Mouse (Mus musculus) left cerebral cortex, postnatal 10 days (tissue): Measurements from ENCODE around the gene Zdhhc6. TPM values are rescaled to one million over a fixed set of nuclear protein-coding genes. Genes with fewer than 3 reads are reported as not detected.

Source experiments
- DNase-seq, 2 experiments: peaks; one replicate each; pipeline ENCODE4 v3.0.0; 2021 to 2022; ENCODE audit warnings: low spot score in 2 of 2, mixed read lengths in 1 of 2; ENCODE audit errors: extremely low spot score in 1 of 2
- intact Hi-C: fragments of 180-260 bp; cut with DNase I; formaldehyde crosslinking; loops from one replicate; pipeline ENCODE4 v1.15.1; 2025
- total RNA-seq, 2 experiments: library from RNA; stranded (reverse); gene quantifications; 2 replicates each; pipeline ENCODE4 v1.2.3; 2021

Gene Zdhhc6
- total RNA-seq, 2 experiments from 2014 or later: 25.6 to 26.8 TPM

DNA sequence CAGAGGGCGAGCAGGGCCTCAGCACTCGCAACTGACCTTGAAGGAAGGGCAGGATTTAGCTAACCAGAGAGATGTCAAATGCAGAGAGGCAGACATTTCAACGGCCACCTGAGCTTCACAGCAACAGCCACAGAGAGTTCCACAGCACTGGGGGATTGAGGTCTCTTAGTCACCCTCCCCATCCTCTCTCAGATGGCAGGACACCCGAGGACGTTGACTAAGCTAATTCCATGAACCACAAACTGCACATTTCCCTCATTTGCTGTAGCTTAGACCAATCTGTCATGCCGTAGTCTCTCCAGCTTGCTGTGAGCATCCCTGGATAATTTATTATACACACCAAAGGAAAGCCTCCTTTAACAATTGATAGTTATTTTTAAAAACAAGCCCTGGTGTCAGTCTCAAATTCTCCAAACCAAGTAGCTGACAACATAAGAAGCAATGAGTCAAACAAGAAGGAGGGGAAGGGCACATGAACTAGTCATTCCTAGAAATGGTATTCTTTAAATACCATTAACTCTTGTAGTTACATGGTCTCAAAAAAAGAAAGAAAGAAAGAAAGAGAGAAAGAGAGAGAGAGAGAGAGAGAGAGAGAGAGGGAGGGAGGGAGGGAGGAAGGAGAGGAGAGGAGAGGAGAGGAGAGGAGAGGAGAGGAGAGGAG lies 75.9 kb downstream of the Zdhhc6 start:
- no peak for DNase-seq
- intact Hi-C loops: no loop called here

DNA sequence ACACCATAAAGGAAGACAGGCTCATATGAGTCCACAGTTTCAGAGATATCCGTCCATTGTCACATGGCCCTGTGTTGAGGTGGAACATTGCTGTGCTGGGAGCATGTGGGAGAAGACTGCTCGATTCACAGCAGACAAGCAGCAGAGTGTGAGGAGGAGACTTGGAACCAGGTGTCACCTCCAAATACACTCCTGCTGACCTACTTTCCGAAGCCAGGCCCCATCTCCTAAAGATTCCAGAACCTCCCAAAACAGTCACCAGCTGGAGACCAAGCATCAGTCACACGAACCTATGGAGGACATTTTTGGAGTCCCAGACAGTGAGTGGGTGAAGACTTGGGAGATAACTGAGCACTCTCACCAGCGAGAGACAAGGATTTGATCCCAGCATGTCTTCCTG lies 79.3 kb downstream of the Zdhhc6 start:
- DNase-seq: no peak
- intact Hi-C loops: no loop called here

DNA sequence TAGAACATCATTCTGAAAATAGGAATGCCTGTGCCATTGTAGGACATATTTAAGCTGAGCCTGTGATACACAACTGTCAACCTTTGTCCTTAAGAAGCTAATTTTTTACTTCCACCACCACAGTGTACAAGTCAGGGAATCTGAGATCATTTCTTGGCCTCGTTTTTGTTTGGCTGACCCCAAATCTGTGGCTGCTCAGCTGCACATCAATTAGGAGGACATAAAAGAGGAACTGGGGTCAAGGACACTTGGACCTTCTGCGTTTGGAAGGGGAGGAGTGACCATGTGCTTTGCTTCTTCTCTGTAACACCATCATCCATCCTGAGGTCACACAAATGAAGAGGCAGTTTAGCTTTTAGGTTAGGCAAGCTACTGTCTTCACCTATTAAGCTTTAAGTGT lies 79.8 kb downstream of the Zdhhc6 start:
- intact Hi-C loops: no loop called here
- no peak for DNase-seq

DNA sequence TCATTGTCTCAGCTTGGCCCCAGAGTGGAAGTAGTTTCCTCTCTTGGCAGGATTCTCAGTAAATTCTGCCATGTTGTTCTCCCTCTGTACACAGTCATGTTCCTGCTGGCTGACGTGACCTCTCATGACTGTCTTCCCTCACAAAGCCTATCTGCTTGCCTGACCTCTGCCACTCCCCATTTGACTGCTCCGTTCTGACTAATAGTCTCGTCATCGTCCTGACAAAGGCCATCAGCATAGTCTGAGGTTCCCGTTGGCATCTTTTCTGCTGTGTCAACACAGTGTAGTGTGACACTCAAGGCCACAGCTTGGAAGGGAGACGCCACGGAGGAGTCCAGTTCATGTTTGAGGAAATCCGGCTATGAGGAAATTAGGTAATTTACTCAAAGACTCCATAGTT lies 83.7 kb downstream of the Zdhhc6 start:
- intact Hi-C loops: no loop called here
- no peak for DNase-seq

DNA sequence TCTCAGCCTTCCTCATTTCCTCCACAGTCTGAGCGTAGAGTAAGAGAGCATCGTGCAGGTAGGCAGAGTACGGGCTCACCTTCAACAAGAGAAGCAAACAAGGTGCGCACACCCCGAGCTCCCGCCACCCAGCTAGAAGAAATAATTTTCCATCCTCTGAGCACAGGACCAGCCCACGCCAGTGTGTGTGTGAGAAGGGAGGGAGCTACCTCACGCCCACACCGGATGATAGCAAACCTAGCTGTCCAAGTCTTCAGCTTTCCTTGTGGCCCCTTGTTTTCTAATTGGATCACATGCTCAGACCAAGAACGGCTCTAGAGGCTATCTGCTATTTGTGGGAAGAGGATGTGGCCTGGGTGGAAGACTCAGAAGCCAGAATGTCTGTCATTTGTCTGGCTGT lies 84.8 kb downstream of the Zdhhc6 start:
- DNase-seq: no peak
- intact Hi-C loops: no loop called here

DNA sequence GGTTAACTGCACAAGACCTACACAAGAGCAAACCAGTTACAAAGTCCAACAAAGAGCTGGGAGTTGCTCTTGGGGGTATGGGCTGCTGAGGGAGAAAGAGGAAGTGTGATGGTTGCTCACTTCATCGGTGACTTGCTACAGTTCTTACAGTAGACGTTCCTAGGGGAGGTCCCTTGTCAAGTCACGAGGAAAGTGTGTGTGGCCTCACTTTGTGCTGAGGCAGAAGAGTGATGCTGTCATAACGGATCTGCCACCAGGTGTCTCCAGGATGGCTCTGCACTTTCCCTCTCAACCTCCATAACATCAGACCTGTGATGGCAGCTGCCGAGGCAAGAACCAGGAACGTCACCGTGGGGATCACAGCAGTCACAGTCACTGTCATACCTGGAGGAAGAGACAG lies 88.7 kb downstream of the Zdhhc6 start:
- DNase-seq: no peak
- intact Hi-C loops: no loop called here

DNA sequence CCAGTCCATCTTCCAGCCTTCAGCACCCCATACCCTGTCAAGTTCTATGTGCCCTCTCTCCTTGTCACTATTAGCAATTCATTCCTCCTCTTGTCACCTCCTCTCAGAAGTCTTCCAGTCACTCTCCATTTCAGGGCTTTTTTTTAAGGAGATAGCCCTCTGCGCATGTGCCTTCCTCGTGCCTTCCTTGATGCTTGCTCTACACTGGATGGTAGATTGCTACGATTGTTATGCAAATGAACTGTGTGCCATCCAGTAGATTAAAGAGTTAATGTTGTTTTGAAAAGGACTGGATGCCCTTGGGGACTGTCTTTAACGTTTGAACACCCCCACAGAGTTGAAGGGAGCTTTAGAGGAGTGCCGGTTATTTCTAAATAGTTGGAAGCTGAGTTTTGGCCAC lies 89.2 kb downstream of the Zdhhc6 start:
- intact Hi-C loops: no loop called here
- no peak for DNase-seq

DNA sequence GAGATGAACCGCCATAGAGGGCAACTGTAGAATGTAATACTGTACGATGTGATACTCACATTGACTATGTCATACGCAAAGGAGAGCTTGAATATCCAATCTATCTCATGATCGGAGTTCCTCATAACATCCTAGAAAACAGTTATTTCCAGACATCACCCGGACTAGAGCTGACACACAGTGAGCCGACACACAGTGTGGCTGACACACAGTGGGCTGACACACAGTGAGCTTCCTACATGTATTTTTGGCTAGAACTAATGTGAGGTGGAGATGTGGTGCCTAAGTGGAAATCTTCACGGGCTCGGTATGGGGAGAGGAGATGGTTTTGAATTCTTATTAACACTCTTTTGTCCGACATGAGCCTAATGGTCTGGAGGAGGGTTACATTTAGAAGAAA lies 93.6 kb downstream of the Zdhhc6 start:
- no peak for DNase-seq
- intact Hi-C loops: no loop called here

Other genes with a start within 250 kb of the Zdhhc6 start
- 10 to 100 TPM; 59.1 to 60.1 TPM for gene Gpam, start 188.8 kb downstream of the Zdhhc6 start, total RNA-seq
- under 1 TPM in 1 of 2 experiments, not detected in 1; 0.32 TPM for gene Tectb, start 135.3 kb downstream of the Zdhhc6 start, total RNA-seq
- 1 to 10 TPM; 2.4 to 2.7 TPM for gene Gucy2g, start 74.8 kb downstream of the Zdhhc6 start, total RNA-seq
- 10 to 100 TPM; 38.9 to 40.2 TPM for gene Acsl5, start 64.1 kb downstream of the Zdhhc6 start, total RNA-seq
- gene Vti1a, start 263 bp upstream of the Zdhhc6 start, total RNA-seq: 10 to 100 TPM; 58.0 to 61.1 TPM